Comparison of ENCODE assay signal across 8 mouse cellular contexts in the genomic region with DNA sequence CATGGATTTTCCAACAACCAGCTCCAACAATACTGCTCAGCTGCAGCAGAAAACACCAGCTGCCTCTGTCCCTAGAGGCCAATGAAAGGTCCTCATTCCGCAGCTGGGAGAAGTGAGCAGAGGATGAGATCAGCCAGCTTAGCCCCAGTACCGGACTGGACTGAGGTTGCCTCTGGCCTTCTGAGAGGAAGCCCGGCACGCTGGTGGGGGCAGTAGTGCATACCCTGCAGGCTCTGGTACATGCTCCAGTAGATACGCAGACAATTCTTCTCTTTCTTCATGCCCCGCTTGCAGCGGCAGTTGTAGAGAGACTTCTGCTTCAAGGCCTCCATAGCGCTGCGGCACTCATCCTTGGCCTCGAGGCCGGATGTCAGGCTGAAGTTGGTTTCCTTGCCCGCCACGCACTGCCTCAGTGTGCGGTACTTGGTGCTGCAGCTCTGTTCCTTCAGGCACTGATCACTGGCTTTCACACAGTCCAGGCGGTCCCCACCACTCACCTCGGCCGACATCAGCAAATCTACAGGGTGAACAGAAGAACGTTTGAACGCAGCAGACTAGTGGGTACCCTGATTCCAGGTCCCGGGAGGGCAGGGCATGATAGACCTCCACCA. TPM values are rescaled to one million over a fixed set of nuclear protein-coding genes. Genes with fewer than 3 reads are reported as not detected.
DNase-seq lines count a peak whose midpoint lies in the region; ATAC-seq and TF ChIP-seq lines count a peak whose summit lies in the region.

No protein-coding gene starts in this region.

- peak overlapping the region; percentile 73 for H3K9ac ChIP-seq in liver, adult 2 months (ENCODE audit: low read depth, low read length)
- peak overlapping the region; percentile 68 for H3K9ac ChIP-seq in heart, embryonic 16.5 days (ENCODE audit: low read length)

- H3K27ac ChIP-seq in liver, adult 2 months (replicated peaks; ENCODE audit: insufficient read depth, low read depth, low read length) = peak overlapping the region; percentile 47
- no peak overlapping the region for H3K27ac ChIP-seq in embryonic fibroblast, embryonic 13.5 days (ENCODE audit: insufficient read depth, low read length)
- no peak overlapping the region for H3K27ac ChIP-seq in heart, embryonic 16.5 days (ENCODE audit: low read length)

- H3K79me2 ChIP-seq in liver, adult 2 months (ENCODE audit: control insufficient read depth, insufficient read depth, low read length) = peaks cover 26% of the 10 kb centered on the region

- DNase-seq in liver, adult 2 months (ENCODE audit: extremely low read depth, low read depth, low spot score) = no peak
- DNase-seq in liver = no peak
- peak; percentile 27 to 32 for DNase-seq in layer of hippocampus, postnatal 36 days
- peak; percentile 63 for DNase-seq in neural tube, embryonic 10.5 days (ENCODE audit: extremely low spot score, low spot score)
- peak; percentile 68 for DNase-seq in thymus, postnatal 4 days
- DNase-seq in cerebellum, postnatal 36 days = no peak

- TF ChIP-seq CTCF in liver, adult 2 months (IDR thresholded peaks at IDR 0.05; ENCODE audit: low read depth, low read length) = no peak
- TF ChIP-seq CTCF in embryonic fibroblast, embryonic 13.5 days (IDR thresholded peaks at IDR 0.05; ENCODE audit: borderline replicate concordance, insufficient read depth, low read length) = no peak

- H3K27me3 ChIP-seq in liver, adult 2 months (ENCODE audit: control insufficient read depth, insufficient read depth, low read length) = no peaks in the 10 kb centered on the region
- peaks cover 38% of the 10 kb centered on the region for H3K27me3 ChIP-seq in heart, embryonic 16.5 days (ENCODE audit: control insufficient read depth, insufficient read depth, low read length)

- ATAC-seq in heart, embryonic 16.5 days (replicated peaks; ENCODE audit: extremely low read depth, insufficient read depth, low FRiP score) = no peak

- 20% methylated on average over 20 of the region's 20 CpGs for WGBS in liver, adult 2 months
- 12% methylated on average over 20 of the region's 20 CpGs for WGBS in heart, embryonic 16.5 days

- H3K4me2 ChIP-seq in heart, embryonic 16.5 days (ENCODE audit: low read depth, low read length) = peak overlapping the region; percentile 100

- H3K4me1 ChIP-seq in liver, adult 2 months (ENCODE audit: control insufficient read depth, insufficient read depth, low read length) = peaks cover 15% of the 10 kb centered on the region; the same call in 1 of the 2 replicates
- H3K4me1 ChIP-seq in embryonic fibroblast, embryonic 13.5 days (ENCODE audit: control insufficient read depth, insufficient read depth, low read length) = peaks cover 3% of the 10 kb centered on the region
- peaks cover 24% of the 10 kb centered on the region for H3K4me1 ChIP-seq in heart, embryonic 16.5 days (ENCODE audit: control insufficient read depth, insufficient read depth, low read length)

- H3K9me3 ChIP-seq in heart, embryonic 16.5 days (replicated peaks; ENCODE audit: control insufficient read depth, low read length) = no peaks in the 10 kb centered on the region

- H3K4me3 ChIP-seq in liver, adult 2 months (ENCODE audit: insufficient read depth, low read depth, low read length) = peak overlapping the region; percentile 77
- peak overlapping the region; percentile 68 for H3K4me3 ChIP-seq in embryonic fibroblast, embryonic 13.5 days (ENCODE audit: insufficient read depth, low read length)
- H3K4me3 ChIP-seq in heart, embryonic 16.5 days (ENCODE audit: low read length) = peak overlapping the region; percentile 68

- peaks cover 37% of the 10 kb centered on the region for H3K36me3 ChIP-seq in liver, adult 2 months (ENCODE audit: control insufficient read depth, insufficient read depth, low read length)
- H3K36me3 ChIP-seq in heart, embryonic 16.5 days (ENCODE audit: control insufficient read depth, insufficient read depth) = no peaks in the 10 kb centered on the region

- TF ChIP-seq POLR2A in liver, adult 2 months (IDR thresholded peaks at IDR 0.05; ENCODE audit: extremely low read depth, insufficient read depth, low read length) = no peak
- TF ChIP-seq POLR2A in embryonic fibroblast, embryonic 13.5 days (IDR thresholded peaks at IDR 0.05; ENCODE audit: low read depth, low read length) = no peak

RNA-seq across cellular contexts. Expression of a gene that starts 2.7 kb away (rescaled TPM):
- 101 and 109 TPM in 2 replicates for total RNA-seq in liver, adult 2 months (2014; rRNA removed)
- 38.9 and 42.4 TPM in 2 replicates for polyA plus RNA-seq in liver, adult 2 months (2012; rRNA removed)
- 12.9 and 26.6 TPM in 2 replicates for polyA plus RNA-seq in embryonic fibroblast, embryonic 13.5 days (2011; ENCODE audit: insufficient read length, low read depth, missing spikeins)
- polyA plus RNA-seq in heart, embryonic 16.5 days (2015; fragmentation: Nextera tagmentation; extraction: Ambion mirVana) = 6.6 and 13.1 TPM in 2 replicates
- total RNA-seq in layer of hippocampus, postnatal 36 days (2021) = 10 to 100 TPM; 62.0 to 64.5 TPM

RNA-seq across cellular contexts. Expression of a gene that starts 58.7 kb away (rescaled TPM):
- not detected in 2 replicates for total RNA-seq in liver, adult 2 months (2014; rRNA removed)
- not detected in 2 replicates for polyA plus RNA-seq in liver, adult 2 months (2012; rRNA removed)
- polyA plus RNA-seq in embryonic fibroblast, embryonic 13.5 days (2011; ENCODE audit: insufficient read length, low read depth, missing spikeins) = not detected in 2 replicates
- not detected in 2 replicates for polyA plus RNA-seq in heart, embryonic 16.5 days (2015; fragmentation: Nextera tagmentation; extraction: Ambion mirVana)
- not detected for total RNA-seq in layer of hippocampus, postnatal 36 days (2021)

Comparison
In these comparisons a context has a peak if more than half of its experiments do, and no peak if none do; other contexts are left out.
1. DNase-seq: peak in layer of hippocampus, postnatal 36 days (2 of 2), neural tube, embryonic 10.5 days (single experiment) and thymus, postnatal 4 days (single experiment); none in liver, adult 2 months (single experiment), liver (single experiment) and cerebellum, postnatal 36 days (0 of 2).
2. Peak in every context shown above with its lines, with median percentiles within 50 percentile points of each other: H3K4me3 ChIP-seq.